Mouse (Mus musculus) stomach, postnatal 0 days (tissue): ENCODE data around the gene Slain1.

ENCODE experiments used
- CTCF ChIP-seq: IDR thresholded peaks from 2 replicates; pipeline ENCODE4 v1.5.1; 2016; ENCODE audit warnings: antibody characterized with exemption, low read depth, mild to moderate bottlenecking, moderate library complexity
- EP300 ChIP-seq: optimal IDR thresholded peaks from 2 replicates; pipeline ENCODE3; 2016; ENCODE audit warnings: antibody characterized with exemption

DNA sequence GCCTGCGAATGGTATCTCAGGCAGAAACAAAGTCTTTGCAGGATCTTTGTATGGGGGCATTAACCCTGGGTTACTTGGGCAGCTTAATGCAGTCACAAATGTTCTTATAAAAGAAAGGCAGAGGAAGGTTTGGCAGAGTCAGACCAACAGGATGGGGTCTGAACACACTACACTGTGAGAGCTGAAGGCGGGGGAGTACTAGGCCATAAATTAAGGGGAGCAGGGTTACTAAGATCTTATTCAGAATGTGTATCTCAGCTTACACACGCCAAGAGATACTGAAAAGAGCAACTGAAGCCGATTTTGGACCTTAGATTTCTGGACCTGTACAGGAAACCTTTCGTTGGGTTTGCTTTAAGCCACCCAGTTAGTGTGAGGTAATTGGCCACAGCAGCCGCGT, 102.7 kb downstream of the Slain1 start:
- TF ChIP-seq CTCF = no peak
- TF ChIP-seq EP300 = no peak
